Mouse (Mus musculus): ENCODE measurements around the gene Col5a1. TPM values are rescaled to one million over a fixed set of nuclear protein-coding genes. Genes with fewer than 3 reads are reported as not detected.

Col5a1 gene
- polyA plus RNA-seq (2017; shearing (Covaris generic)): not detected

GRCm38 (mm10) chr2:27886148-27886551 is at the start of gene Col5a1:
Gene Col5a1, plus strand, starts transcription at chr2:27886425.

GRCm38 (mm10) chr2:28084768-28085167 is 198.5 kb downstream of the Col5a1 start, which contains the start of gene Fcnb:
Gene Fcnb, minus strand, starts transcription at chr2:28084885.

Other genes with a start within 250 kb of the Col5a1 start
- 8.9 TPM for gene Rxra, start 210.0 kb upstream of the Col5a1 start, polyA plus RNA-seq (2017; shearing (Covaris generic))
- not detected for gene Fcnb, start 198.5 kb downstream of the Col5a1 start, polyA plus RNA-seq (2017; shearing (Covaris generic))

Measured in effector memory CD4-positive, alpha-beta T cell, adult 5 months (primary cell).